ENCODE assay signal across 27 mouse cellular contexts in the genomic region with DNA sequence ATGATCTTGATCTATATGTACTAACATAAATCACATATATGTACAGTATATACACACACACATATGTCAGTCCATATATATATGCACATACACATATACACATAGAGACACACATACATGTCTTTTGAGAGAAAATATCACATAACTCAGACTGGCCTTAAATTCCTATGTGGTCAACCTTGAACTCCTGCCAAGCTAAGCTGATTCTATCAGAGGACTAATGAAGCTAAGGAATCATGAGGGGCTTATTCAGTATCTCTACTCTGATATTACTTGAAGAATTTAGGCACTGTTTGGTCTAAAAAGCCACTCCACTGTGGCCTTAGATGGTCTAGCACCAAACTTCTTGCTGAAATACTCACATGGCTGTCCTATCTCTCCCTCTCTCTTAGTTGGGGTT. TPM values are rescaled to one million over a fixed set of nuclear protein-coding genes. Genes with fewer than 3 reads are reported as not detected.
DNase-seq lines count a peak whose midpoint lies in the region; ATAC-seq lines count a peak whose summit lies in the region.
"Had no signal": no experiment of that assay in that cellular context is flagged by ENCODE, and none has a peak within 500 bp of the region (broad histone marks: within the 10 kb centered on the region; RNA-seq: fewer than 3 reads in every experiment).

No protein-coding gene starts in this region.

- ATAC-seq in hindbrain, embryonic 12.5 days (ENCODE audit: low FRiP score), result no peak
- ATAC-seq: activated CD4-positive, CD25-positive, alpha-beta regulatory T cell, adult 4 months; CD4-positive, CD25-positive, alpha-beta regulatory T cell, adult 4 months; Patski had no signal

- no peaks in the 10 kb centered on the region for H3K36me3 ChIP-seq in hindbrain, embryonic 12.5 days
- H3K36me3 ChIP-seq: G1E had no signal

- H3K4me2 ChIP-seq in hindbrain, embryonic 12.5 days (replicated peaks), result no peak overlapping the region

- peak; percentile 39 for DNase-seq in adrenal gland, adult 2 months
- DNase-seq in adrenal gland, adult 18-20 months (ENCODE audit: low spot score in 2 of 2), result no peak
- peak; percentile 57 for DNase-seq in 3T3-L1 (ENCODE audit: low read depth, low spot score)
- peak; percentile 59 for DNase-seq in 416B (ENCODE audit: low read depth)
- DNase-seq in NIH3T3 (ENCODE audit: low read depth), result peak; percentile 65
- no peak for DNase-seq in left cerebral cortex, postnatal 10 days (ENCODE audit: extremely low spot score in 1 of 2, low spot score in 2 of 2)
- no peak for DNase-seq in heart, postnatal 25 days (ENCODE audit: low spot score)
- DNase-seq: adrenal gland, adult 8-10 months; adrenal gland, postnatal 10 days; adrenal gland, postnatal 14 days; adrenal gland, postnatal 25 days; B cell, adult 2 months; cerebellum, adult 11 months; cerebellum, adult 11-12 months; cerebellum, adult 18-20 months; cerebellum, adult 2 months; cerebellum, adult 8-10 months; cerebellum, adult 9-10 months; cerebellum, adult 9-11 months had no signal

- H3K4me3 ChIP-seq in hindbrain, embryonic 12.5 days, result no peak overlapping the region

- intact Hi-C loops in left cerebral cortex, postnatal 10 days (cut with DNase I), result no loop called here
- intact Hi-C loops in heart, postnatal 25 days (cut with DNase I), result no loop called here

- peaks cover 12% of the 10 kb centered on the region for H3K4me1 ChIP-seq in hindbrain, embryonic 12.5 days

- no peaks in the 10 kb centered on the region for H3K27me3 ChIP-seq in hindbrain, embryonic 12.5 days
- H3K27me3 ChIP-seq: CH12.LX, Patski had no signal

- no peak overlapping the region for H3K27ac ChIP-seq in hindbrain, embryonic 12.5 days

- H3K9ac ChIP-seq in hindbrain, embryonic 12.5 days, result no peak overlapping the region

- no peaks in the 10 kb centered on the region for H3K9me3 ChIP-seq in hindbrain, embryonic 12.5 days (replicated peaks)
- H3K9me3 ChIP-seq: G1E had no signal

RNA-seq across cellular contexts. Expression of a gene that starts 49.0 kb away (rescaled TPM):
- total RNA-seq in adrenal gland, adult 2 months (2021), result 1 to 10 TPM; 5.5 to 7.7 TPM
- 4.4 and 5.0 TPM in 2 replicates for polyA plus RNA-seq in adrenal gland, adult 2 months (2012; rRNA removed)
- 1 to 10 TPM; 7.8 to 8.6 TPM for total RNA-seq in adrenal gland, adult 18-20 months (2021)
- 578 and 632 TPM in 2 replicates for polyA plus RNA-seq in hindbrain, embryonic 12.5 days (2016; fragmentation: Nextera tagmentation; extraction: Ambion mirVana)
- total RNA-seq in left cerebral cortex, postnatal 10 days (2021), result 100 to 1,000 TPM; 180 to 190 TPM
- total RNA-seq in heart, postnatal 25 days (2021), result not detected
- total RNA-seq: CH12.LX, MEL had no signal
- polyA plus RNA-seq: activated CD4-positive, CD25-positive, alpha-beta regulatory T cell, adult 4 months; C2C12; CD4-positive, CD25-positive, alpha-beta regulatory T cell, adult 4 months; G1E had no signal

RNA-seq across cellular contexts. Expression of a gene that starts 49.5 kb away (rescaled TPM):
- 10 to 100 TPM; 61.8 to 66.2 TPM for total RNA-seq in adrenal gland, adult 2 months (2021)
- 11.6 and 11.9 TPM in 2 replicates for polyA plus RNA-seq in adrenal gland, adult 2 months (2012; rRNA removed)
- 10 to 100 TPM; 57.5 to 68.4 TPM for total RNA-seq in adrenal gland, adult 18-20 months (2021)
- polyA plus RNA-seq in hindbrain, embryonic 12.5 days (2016; fragmentation: Nextera tagmentation; extraction: Ambion mirVana), result 85.3 and 89.1 TPM in 2 replicates
- total RNA-seq in left cerebral cortex, postnatal 10 days (2021), result 10 to 100 TPM; 76.4 to 87.4 TPM
- 10 to 100 TPM; 65.0 to 71.7 TPM for total RNA-seq in heart, postnatal 25 days (2021)

Comparison
In these comparisons a context has a peak if more than half of its experiments do, and no peak if none do; other contexts are left out.
1. DNase-seq: peak in adrenal gland, adult 2 months (single experiment), 3T3-L1 (single experiment), 416B (single experiment) and NIH3T3 (single experiment); none in adrenal gland, adult 18-20 months (0 of 2), left cerebral cortex, postnatal 10 days (0 of 2) and heart, postnatal 25 days (single experiment).
2. RNA of a gene that starts 49.0 kb away (total RNA-seq): 180 to 190 TPM in left cerebral cortex, postnatal 10 days; 7.8 to 8.6 TPM in adrenal gland, adult 18-20 months, 5.5 to 7.7 TPM in adrenal gland, adult 2 months and not detected in heart, postnatal 25 days; every median in the first group is over 10 times any median in the second.